Mouse (Mus musculus) WW6 (cell line): ENCODE results near the gene Romo1.
"Not testable (repeated sequence)": the region's sequence is repeated elsewhere in the genome, so short reads cannot be mapped to it uniquely, and the experiment has no call there.

Experiments used
- DNase-seq: peaks from one replicate; pipeline ENCODE4 v3.0.0-alpha.2; 2013; ENCODE audit warnings: low read depth, low spot score

The Romo1 gene

DNA sequence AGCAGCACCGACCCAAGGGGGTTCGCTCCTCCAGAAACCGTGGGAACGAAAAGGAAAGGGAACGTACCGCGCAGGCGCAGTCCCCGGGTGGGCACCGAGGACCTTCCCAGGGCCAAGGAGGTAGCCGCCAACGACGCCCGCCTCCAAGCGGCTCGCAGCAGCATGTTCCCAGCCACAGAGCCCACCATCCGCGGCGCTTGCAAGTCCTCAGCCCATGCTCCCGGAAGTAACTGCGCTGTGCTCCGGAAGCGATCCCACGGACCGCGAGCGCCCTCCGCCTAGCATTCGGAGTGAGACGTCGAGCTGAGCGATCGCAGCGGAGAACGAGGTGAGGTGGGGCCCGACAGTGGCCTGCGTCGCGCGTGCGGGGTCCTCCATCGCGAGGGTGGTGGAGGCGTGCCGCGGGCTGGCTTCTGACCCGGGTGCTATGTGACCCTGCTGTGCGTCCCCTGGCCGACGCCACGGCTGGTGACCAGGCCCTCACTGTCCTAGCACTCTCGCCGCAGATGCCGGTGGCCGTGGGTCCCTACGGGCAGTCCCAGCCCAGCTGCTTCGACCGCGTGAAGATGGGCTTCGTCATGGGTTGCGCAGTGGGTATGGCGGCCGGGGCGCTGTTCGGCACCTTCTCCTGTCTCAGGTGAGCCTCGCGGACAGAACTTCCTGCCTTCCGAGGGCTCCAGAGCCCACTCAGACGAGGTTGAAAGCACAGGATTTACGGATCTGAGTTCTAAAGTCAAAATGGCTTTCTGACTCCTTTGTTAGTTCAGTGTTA is at the start of gene Romo1, which contains the start of gene Nfs1:
Gene Romo1 (plus strand): TSS at position 87 of the 772 bp plus-strand sequence.
Gene Nfs1 (minus strand): TSS at position 234 of the 772 bp plus-strand sequence.
- peak; percentile 88 for DNase-seq

DNA sequence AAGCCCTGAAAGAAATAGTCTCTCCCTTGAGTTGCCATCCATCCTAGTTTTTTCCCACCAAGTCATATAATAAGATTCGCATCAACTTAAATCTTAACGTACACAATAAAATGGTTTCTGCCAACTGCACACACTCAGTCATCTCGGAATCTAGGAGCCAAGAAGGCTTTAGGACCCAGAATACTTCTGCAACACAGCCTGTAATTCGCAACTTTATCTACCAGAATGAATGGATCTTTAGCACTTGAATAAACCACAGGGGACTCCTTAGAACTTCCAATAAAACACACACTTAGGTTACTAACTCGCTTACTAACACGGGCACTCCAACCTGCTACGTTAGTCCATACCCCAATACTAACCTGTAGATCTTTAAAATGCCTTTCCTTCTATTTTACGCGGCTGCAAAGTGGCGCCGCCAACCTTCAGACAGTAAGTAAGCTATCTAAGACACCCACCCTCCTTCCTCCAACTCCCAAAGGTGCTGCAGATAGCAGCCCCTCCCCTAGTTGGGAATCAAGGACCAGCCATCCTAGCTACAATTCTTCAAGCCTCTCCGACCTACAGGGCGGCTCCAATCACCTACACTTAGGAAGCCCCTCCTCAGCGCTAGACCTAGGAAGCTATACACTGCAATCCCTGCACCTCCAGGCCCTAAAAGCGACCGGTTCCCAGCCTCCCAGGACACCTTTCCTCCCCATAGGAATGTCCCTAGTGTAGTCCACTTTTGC is 33.0 kb upstream of the Romo1 start:
- DNase-seq: peak; percentile 20

DNA sequence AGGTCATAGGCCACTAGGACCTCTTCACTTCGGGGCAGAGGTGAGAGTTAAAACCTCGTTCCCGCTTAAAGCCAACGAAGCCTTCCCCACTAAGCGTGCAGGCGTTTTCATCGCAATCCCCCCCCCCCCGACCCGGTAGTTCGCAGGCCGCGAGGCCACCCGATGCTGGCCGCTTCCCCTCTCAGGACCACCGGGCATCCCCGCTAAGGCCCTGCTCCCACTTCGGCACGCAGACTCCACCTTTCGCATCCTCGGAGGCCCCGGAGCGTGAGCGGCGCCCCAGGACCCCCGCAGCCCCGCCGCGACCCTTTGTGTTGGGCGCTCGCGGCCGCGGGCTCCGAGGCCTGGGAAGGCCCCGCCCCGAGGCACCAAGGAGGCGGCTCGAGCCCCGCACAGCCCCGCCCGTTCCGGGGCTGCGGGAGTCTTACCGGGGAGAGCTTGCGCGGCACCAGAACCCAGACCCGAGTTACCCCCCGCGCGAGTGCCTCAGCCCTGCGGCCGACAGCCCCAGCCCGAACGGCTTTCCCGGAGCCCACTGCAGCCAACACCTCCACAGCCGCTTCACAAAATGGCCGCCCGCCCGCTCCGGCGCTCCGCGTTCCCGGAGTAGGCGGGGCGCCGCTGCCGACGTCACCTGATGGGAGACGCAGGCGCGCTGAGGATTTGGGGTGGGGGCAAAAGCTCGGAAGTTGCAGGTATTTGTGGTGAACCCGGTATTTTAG is 32.3 kb upstream of the Romo1 start, which contains the start of the genes Cpne1 and Rbm12:
Gene Cpne1 (minus strand): TSS at position 608 of the 722 bp plus-strand sequence.
Gene Rbm12 (minus strand): TSS at position 621 of the 722 bp plus-strand sequence.
- DNase-seq: peak; percentile 81

DNA sequence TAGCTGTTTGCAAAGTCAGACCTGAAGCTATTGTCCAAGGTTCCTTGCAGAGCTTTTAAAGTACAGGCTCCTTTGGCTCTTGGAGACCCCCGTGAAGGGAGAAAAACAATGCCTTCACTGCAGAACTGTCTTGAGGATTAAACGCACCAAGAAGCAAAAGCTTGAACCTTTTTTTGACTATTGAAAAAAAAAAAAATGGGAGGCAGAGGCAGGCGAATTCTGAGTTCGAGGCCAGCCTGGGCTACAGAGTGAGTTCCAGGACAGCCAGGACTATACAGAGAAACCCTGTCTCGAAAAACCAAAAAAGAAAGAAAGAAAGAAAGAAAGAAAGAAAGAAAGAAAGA is 31.8 kb upstream of the Romo1 start:
- DNase-seq: not testable (repeated sequence)

DNA sequence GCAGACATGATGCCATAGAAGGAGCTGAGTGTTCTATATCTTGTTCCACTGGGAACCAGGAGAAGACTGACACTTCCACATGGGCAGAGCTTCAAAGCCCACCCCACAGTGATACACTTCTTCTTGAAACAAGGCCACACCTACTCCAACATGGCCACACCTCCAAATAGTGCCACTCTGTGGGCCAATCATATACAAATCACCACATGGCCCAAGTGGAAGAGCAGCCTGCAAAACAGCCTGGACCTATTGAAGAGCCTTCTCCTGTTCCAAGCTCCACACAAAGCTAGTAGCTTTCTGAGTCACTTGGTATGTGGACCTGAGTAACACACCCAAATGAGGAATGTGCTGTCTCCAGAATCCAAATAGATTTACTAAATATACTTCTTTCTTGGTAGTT is 24.3 kb upstream of the Romo1 start:
- DNase-seq: no peak

DNA sequence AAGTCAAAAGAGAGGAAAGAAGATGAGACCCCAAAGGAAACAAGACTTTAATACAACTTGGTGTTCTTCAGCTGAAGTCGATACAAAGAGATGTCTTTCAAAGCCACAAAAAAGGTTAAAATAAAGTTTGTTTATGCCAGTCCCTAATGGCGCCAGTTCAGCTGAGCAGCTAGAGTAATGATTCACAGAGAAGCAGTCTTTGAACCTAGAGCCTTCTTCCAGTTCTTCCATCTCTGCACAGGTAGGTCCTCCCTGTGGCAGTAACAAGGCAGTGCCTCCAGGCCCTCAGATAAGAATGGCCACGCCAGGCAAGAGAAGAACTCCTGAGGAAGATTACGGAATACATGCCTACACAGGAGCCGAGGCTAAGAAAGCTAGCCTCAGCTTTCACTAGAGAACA is 20.1 kb upstream of the Romo1 start:
- no peak for DNase-seq

DNA sequence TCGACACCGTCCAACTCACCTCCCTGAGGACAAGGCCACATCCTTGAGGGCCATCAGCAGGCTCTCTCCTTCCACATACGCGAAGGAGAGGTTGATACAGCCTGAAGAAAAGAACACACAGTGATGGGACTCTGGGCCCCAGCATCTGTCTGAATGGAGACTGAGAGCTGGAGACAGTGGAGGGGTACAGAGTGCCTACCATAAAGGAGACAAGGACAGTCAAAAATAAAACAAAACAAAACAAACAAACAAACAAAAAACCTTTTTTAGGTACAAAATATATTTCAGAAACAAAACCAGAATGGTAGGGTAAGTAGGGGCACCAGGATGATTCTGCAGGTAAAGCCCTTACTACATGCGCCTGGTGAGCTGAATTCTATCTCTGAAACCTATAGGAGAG is 16.8 kb upstream of the Romo1 start, which contains the start of gene Gm28036:
Gene Gm28036 (minus strand): TSS at position 101 of the 400 bp plus-strand sequence.
- DNase-seq: no peak

DNA sequence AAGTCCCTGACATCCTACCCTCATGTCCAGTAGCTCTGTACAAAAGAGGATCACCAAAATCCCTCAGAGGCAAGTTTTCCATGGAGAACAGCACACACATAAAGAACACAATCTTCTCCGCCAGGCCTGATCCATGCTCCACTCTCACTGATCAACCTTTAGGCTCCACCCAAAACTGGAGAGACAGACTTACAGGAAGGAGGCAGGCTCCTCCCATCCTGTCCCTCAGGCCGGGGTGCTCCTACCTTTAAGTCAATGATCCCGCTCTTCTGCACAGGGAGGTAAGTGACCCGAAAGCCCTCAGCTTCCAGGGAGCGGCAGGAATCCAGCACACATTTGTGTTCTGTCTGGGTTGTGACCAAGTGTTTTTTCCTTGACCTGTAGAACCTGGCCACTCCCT is 9.7 kb upstream of the Romo1 start:
- no peak for DNase-seq

DNA sequence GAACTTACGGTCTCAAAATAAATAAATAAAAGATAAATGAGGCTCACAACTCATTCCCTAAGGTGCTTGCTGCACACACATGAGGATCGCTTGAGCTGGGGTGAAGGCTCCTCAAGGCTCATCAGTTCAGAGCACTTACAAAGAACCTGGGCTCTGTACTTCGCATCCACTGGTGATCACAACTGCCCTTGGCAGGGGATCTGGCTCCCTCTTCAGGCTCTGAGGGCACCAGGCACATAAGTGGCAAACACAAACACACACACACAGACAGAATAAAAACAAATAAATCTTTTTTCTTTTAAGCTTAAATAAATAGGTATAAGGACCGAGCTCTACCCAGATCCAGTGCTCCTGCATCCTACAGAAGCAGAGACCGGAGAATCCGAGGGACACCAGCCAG is 8.1 kb upstream of the Romo1 start:
- no peak for DNase-seq

DNA sequence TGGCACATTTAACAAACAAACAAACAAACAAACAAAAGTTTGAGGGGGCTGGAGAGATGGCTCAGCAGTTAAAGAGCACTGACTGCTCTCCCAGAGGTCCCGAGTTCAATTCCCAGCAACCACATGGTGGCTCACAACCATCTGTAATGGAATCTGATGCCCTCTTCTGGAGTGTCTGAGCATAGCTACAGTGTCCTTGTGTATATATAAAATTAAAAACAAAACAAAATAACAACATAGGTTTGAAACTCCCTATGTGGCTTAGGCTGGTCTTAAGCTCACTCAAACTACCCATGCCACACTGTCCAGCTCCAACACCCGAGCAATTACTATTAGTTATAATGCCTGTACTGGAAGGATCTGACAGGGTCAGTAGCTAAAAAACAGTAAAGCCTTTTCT is 1.0 kb upstream of the Romo1 start:
- no peak for DNase-seq

DNA sequence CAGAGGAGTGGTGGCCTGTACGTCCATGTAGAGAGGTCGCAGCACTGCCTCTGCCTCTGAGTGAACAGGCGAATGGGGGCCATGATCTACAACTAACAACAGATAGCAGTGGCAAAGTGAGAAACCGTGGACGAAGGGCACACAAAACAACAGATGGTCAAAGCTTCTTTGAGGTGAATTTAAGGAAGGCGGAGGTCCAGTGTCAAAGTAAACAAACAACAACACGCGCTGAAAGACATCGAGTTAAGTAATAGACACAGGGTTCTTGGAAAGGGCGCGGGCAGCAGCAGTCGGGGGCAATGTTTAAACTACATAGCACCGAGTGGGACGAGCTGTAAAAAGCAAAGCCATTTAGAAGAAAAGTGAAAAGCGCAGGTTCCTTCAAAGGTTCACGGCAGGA is 472 bp upstream of the Romo1 start:
- no peak for DNase-seq

DNA sequence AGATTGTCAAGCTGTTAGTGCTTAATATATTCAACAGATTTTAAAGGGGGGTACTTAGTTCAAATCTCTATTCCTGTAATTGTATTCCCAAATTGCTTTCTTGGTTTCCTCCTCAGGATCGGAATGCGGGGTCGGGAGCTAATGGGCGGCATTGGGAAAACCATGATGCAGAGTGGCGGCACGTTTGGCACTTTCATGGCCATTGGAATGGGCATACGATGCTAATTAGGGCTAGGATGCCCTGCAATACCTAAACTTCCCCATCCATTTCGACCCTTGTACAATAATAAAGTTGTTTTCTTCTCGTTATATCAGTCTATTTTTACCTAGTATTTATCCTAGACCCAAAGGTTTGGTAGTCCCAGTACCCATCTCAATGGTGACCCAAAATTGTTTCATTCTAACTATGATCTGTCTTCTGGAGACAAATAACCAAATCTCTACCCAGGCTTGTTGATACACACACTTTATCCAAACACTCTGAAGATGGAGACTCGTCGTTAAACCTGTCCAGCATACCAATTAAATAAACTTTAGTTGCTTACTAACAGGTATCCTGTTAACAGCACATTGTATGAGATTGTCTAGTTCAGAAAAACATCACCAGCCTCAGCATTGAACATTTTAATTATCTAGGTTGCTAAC is 1.8 kb downstream of the Romo1 start:
- no peak for DNase-seq

DNA sequence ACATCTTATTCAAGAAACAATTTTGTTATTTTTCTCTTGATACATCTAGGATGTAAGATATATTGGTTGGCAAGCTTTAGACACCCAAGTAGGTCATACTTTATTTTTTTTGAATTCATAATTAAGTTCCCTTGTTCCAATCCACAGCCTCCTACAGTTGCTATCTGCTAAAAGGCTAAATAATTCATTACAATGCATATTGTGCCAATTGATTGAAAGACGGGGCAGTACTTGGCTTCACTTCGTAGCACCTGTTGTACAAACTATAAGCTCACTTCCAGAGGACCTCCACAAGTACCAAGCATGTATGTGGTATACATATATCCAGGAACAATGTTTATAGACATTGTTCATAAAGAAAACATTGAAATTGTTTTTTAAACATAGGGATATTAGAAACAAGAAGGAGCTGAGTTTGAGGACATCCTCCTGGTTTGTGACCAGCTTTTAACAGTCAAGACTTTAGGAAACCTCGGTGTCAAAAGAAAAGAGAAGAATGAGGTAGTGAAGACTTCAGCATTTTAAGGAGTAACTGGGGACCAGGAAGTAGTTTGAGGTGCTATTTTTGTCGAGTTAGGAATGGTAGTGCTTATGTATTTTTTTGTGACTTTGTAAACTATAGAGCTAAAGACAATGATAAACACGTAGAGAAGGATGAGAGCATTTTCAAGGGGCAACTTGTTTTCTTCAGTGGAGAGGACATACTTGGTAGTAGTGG is 2.6 kb downstream of the Romo1 start:
- no peak for DNase-seq

DNA sequence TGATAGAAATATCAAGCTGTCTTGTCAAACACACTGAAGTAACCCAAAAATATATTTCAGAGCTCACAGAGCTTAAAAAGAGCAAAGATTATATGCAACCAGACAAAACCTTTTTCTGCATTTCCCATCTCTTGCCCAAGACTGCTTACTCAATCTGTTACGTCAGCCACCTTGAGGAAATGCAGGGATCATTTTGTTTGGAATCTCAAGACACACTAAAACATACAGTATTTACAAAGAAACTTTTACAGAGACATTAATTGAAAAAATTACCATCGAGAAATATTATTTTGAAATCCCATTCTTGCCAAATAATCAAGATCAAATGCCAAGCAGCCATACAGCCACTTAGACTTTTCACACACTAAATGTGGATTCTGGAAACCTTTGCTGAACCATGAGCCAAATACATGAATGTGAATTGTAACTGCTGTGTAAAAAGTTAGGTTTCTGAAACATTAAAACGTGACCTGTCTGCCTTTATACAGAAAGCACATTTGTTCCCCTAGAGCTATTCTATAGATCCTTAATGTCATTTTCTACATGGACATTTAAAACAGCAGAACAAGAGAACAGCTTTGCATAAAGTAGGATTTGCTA is 3.6 kb downstream of the Romo1 start:
- no peak for DNase-seq

DNA sequence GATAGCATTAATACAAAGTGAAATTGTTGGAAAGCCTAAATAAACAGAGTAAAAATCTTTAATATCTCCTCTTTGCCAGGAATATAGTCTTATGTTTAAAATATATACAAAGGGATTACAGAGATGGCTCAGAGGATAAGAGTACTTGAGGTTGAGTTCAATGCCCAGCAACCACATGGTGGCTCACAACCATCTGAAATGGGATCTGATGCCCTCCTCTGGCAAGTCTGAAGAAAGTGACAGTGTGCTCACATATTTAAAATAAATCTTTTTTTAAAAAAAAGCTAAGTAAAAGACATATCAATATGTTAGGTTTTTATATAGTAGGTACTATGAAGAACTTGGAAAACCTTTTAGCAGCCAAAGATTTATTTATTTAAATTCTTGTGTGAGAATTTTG is 7.7 kb downstream of the Romo1 start:
- no peak for DNase-seq

DNA sequence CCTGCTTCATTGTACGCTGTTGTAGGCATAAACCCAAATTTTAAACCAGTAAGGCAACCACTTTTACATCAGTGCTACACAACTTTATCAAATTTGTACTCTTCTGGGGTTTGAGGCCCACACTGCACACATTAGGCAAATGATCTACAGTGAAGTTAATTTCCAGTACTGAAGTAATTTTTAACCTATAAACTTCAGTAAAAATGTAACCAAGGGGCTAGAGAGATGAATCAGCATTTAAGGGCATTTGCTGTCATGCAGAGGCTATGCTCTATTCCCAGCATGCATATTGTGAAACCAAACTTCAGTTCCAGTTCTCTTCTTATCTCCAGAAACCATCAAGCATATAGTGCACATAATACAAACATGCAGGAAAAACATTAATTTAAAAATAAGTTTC is 21.6 kb downstream of the Romo1 start:
- no peak for DNase-seq

DNA sequence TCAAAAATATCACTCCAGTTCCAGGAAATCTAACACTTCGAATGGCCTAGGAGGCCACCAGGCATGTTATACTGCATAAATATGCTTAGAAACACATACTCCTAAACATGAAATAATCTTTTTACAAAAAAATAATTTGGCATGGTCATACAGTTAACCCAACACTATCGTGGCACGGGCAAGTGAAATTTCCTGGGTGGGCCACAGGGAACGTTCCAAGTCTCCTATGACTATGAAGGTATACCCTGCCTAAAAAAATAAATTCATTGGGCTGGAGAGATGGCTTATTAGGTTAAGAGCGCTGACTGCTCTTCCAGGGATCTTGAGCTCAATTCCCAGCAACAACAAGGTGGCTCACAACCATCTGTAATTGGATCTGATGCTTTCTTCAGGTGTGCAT is 22.7 kb downstream of the Romo1 start:
- DNase-seq: no peak

DNA sequence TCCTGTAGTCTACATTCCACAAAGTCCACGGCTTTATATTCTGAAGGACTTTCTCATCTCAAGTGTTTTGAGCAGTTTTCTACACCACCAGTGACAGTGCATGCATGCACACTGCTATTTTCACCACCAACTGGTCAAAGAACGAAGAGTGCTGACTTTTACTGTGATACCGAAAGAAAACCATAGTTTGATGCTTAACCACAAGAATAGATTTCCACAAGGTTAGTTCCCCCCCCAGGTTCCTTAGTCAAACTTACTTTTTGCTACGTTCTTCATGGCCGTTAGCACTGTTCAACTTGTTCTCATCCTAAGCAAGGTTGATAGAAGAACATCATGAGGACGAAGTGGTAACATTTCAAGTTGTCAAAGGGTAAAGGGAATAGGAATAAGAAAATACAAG is 33.2 kb downstream of the Romo1 start:
- no peak for DNase-seq

DNA sequence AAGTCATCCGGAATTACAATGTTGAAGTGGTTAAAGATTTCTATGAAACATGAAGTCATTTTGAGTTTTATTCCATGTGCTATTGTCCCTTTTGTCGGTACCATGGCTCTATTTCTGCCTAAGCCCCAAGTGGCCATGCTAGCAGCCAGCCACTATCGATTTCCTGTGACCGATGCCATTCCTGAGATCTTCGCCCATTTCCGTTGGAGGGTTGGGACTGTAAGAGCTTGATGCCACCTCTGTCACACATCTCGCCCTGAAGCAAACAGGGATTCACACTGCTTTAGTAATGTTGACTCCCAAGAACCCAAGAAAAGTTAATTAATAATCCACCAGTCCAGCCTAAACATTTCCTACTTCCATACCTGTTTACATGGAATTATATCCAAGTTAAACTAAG is 33.8 kb downstream of the Romo1 start:
- no peak for DNase-seq

DNA sequence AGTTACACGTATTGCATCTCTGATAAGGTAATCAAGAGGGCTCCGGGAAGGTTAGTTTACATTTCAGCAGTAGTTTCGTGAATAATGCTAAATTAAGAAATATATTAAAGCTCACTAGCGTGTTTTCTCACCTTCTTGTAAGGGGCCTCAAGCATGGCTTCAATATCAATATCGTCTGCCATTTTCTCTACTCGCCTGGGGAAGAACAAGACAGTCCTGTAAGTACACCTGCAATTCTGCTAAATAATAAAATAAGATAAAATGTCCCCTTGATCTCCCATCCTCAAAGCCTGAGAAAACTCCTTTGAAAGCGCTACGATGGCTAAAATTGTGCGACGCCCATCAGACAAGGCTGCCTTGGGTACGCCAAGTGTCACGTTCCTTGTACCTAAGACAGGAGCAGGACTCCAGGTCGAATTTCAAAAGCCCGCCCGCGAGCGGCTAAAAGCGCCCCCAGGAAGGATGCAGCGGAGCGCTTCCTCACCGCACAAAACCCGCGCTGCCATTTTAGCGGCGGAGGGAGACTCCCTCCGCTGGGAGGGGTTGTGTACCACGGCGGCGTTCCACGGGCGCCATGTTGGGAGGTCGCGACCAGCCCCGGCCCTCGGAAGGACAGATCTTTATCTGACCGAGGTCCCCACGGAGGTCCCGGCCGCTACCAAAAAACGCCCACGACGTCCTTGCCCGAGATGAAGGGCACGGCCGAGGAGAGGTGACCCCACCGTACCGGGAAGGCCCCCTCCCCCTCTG is 35.4 kb downstream of the Romo1 start:
- DNase-seq: no peak
